Mouse (Mus musculus): ENCODE data around the gene Ccr5.

Ccr5 gene

DNA sequence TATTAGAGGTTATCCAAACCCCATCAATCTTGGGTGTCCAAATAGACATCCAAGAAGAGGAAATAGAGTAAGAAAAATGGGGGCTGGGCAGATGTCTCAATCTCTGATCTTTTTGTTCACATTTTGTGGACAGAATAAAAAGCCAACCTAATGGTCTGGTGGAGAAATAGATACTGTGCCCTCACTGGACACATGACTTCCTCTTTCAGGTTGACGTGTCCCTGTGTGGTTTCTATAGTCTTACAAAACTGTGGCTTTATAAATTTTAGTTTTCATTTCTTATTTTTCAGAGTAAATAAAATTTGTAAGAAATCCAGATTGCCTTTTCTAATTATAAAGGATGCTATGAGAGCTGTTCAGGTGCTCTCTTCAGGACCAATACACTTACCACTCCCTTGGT, 22.3 kb downstream of the Ccr5 start:
- DNase-seq = no peak

DNA sequence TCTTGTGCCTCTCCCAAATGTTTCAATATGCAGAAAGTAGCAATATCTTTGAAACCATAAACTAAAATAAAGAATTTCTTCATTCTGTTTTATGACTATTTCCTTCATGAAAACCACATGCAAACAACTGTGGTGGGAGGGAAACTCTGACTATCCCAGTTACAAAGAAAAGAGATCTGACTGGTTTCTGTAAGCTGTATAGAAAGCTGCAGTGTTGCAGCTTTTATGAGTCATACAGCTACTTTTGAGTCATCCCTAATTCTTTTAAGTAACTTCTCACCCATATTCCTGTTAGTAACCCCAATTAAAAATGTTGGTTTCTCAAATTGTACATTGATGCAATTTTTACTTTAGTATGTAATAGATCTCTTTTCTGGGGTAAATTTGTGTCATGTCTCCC, 25.0 kb downstream of the Ccr5 start:
- DNase-seq = no peak

All from lung, adult 18-20 months (tissue).